In genomic region chr7:19160115-19160514, GRCm38 (mm10) we compare ENCODE assay signal across 8 mouse cellular contexts. TPM values are rescaled to one million over a fixed set of nuclear protein-coding genes. Genes with fewer than 3 reads are reported as not detected.
A peak's percentile ranks its signal among the peaks of the same experiment; 100 is the strongest.
DNase-seq lines count a peak whose midpoint lies in the region; ATAC-seq and TF ChIP-seq lines count a peak whose summit lies in the region.

No protein-coding gene starts in this region.

- no peak overlapping the region; the same call in 1 of the 2 replicates for H3K9ac ChIP-seq in embryonic facial prominence, embryonic 12.5 days
- peak overlapping the region; percentile 70 for H3K9ac ChIP-seq in midbrain, embryonic 16.5 days (ENCODE audit: low read depth, low read length)

- peak overlapping the region; percentile 62 for H3K4me2 ChIP-seq in embryonic facial prominence, embryonic 12.5 days (replicated peaks)
- H3K4me2 ChIP-seq in midbrain, embryonic 16.5 days (ENCODE audit: low read length), result peak overlapping the region; percentile 72

- WGBS in embryonic facial prominence, embryonic 12.5 days, result 3% methylated on average over 20 of the region's 20 CpGs
- 2% methylated on average over 20 of the region's 20 CpGs for WGBS in midbrain, embryonic 16.5 days

- H3K4me3 ChIP-seq in layer of hippocampus, adult 2 months, result peak overlapping the region; percentile 22; the same call in 1 of the 2 replicates
- H3K4me3 ChIP-seq in embryonic facial prominence, embryonic 12.5 days, result peak overlapping the region; percentile 34
- peak overlapping the region; percentile 45 for H3K4me3 ChIP-seq in midbrain, embryonic 16.5 days (ENCODE audit: low read depth, low read length)

- no peaks in the 10 kb centered on the region for H3K36me3 ChIP-seq in embryonic facial prominence, embryonic 12.5 days
- no peaks in the 10 kb centered on the region for H3K36me3 ChIP-seq in midbrain, embryonic 16.5 days (ENCODE audit: control insufficient read depth, insufficient read depth, low read length)

- peaks cover 39% of the 10 kb centered on the region for H3K27me3 ChIP-seq in embryonic facial prominence, embryonic 12.5 days
- peaks cover 11% of the 10 kb centered on the region for H3K27me3 ChIP-seq in midbrain, embryonic 16.5 days (ENCODE audit: control insufficient read depth, insufficient read depth, low read depth, low read length)

- ATAC-seq in embryonic facial prominence, embryonic 12.5 days (ENCODE audit: insufficient number of reproducible peaks, insufficient read depth, low FRiP score, low TSS enrichment), result no peak
- peak; percentile 26; the same call in 1 of the 2 replicates for ATAC-seq in midbrain, embryonic 16.5 days

- peaks cover 25% of the 10 kb centered on the region for H3K4me1 ChIP-seq in embryonic facial prominence, embryonic 12.5 days
- peaks cover 16% of the 10 kb centered on the region for H3K4me1 ChIP-seq in midbrain, embryonic 16.5 days (ENCODE audit: control insufficient read depth, insufficient read depth, low read length)

- no peaks in the 10 kb centered on the region for H3K9me3 ChIP-seq in embryonic facial prominence, embryonic 12.5 days
- no peaks in the 10 kb centered on the region for H3K9me3 ChIP-seq in midbrain, embryonic 16.5 days (replicated peaks; ENCODE audit: control insufficient read depth, low read length, poor library complexity, severe bottlenecking)

- TF ChIP-seq CTCF in layer of hippocampus, adult 2 months (conservative IDR thresholded peaks at IDR 0.05), result no peak

- no peak overlapping the region for H3K27ac ChIP-seq in layer of hippocampus, adult 2 months
- H3K27ac ChIP-seq in embryonic facial prominence, embryonic 12.5 days, result no peak overlapping the region
- H3K27ac ChIP-seq in midbrain, embryonic 16.5 days (ENCODE audit: low read length), result no peak overlapping the region

- no peak for DNase-seq in layer of hippocampus, adult 2 months (ENCODE audit: low spot score in 2 of 2)
- DNase-seq in layer of hippocampus, postnatal 10 days (ENCODE audit: low spot score in 2 of 2), result no peak
- DNase-seq in kidney, postnatal 36 days, result peak; percentile 16 to 58
- DNase-seq in frontal cortex, postnatal 10 days (ENCODE audit: low spot score in 2 of 2), result no peak
- DNase-seq in cerebellum, postnatal 36 days, result no peak
- no peak for DNase-seq in adrenal gland, postnatal 36 days

RNA-seq across cellular contexts. Expression of gene Gipr, which starts 5.8 kb away (rescaled TPM):
- 1 to 10 TPM in 1 of 2 experiments, under 1 TPM in 1; 0.87 to 1.2 TPM for total RNA-seq in layer of hippocampus, adult 2 months (2021)
- total RNA-seq in layer of hippocampus, postnatal 10 days (2021), result 1 to 10 TPM; 3.0 to 4.1 TPM
- polyA plus RNA-seq in embryonic facial prominence, embryonic 12.5 days (2016; fragmentation: Nextera tagmentation; extraction: Ambion mirVana), result 0.54 and 0.84 TPM in 2 replicates
- 4.0 and 4.8 TPM in 2 replicates for polyA plus RNA-seq in midbrain, embryonic 16.5 days (2015; fragmentation: Nextera tagmentation; extraction: Ambion mirVana)
- under 1 TPM; 0.40 to 0.56 TPM for total RNA-seq in adrenal gland, postnatal 36 days (2021)

RNA-seq across cellular contexts. Expression of gene Snrpd2, which starts 10.6 kb away (rescaled TPM):
- 10 to 100 TPM; 76.0 to 80.5 TPM for total RNA-seq in layer of hippocampus, adult 2 months (2021)
- 100 to 1,000 TPM in 1 of 2 experiments, 10 to 100 TPM in 1; 94.1 to 100 TPM for total RNA-seq in layer of hippocampus, postnatal 10 days (2021)
- 149 and 166 TPM in 2 replicates for polyA plus RNA-seq in embryonic facial prominence, embryonic 12.5 days (2016; fragmentation: Nextera tagmentation; extraction: Ambion mirVana)
- polyA plus RNA-seq in midbrain, embryonic 16.5 days (2015; fragmentation: Nextera tagmentation; extraction: Ambion mirVana), result 105 TPM in 2 replicates
- total RNA-seq in adrenal gland, postnatal 36 days (2021), result 100 to 1,000 TPM in 1 of 2 experiments, 10 to 100 TPM in 1; 96.5 to 105 TPM

RNA-seq across cellular contexts. Expression of gene Qpctl, which starts 11.0 kb away (rescaled TPM):
- 10 to 100 TPM; 17.6 to 18.4 TPM for total RNA-seq in layer of hippocampus, adult 2 months (2021)
- total RNA-seq in layer of hippocampus, postnatal 10 days (2021), result 10 to 100 TPM; 20.9 to 22.8 TPM
- 16.7 and 17.4 TPM in 2 replicates for polyA plus RNA-seq in embryonic facial prominence, embryonic 12.5 days (2016; fragmentation: Nextera tagmentation; extraction: Ambion mirVana)
- 24.9 and 28.8 TPM in 2 replicates for polyA plus RNA-seq in midbrain, embryonic 16.5 days (2015; fragmentation: Nextera tagmentation; extraction: Ambion mirVana)
- total RNA-seq in adrenal gland, postnatal 36 days (2021), result 10 to 100 TPM; 17.4 to 18.8 TPM

RNA-seq across cellular contexts. Expression of gene Eml2, which starts 16.1 kb away (rescaled TPM):
- total RNA-seq in layer of hippocampus, adult 2 months (2021), result 100 to 1,000 TPM; 159 to 162 TPM
- 100 to 1,000 TPM; 183 to 198 TPM for total RNA-seq in layer of hippocampus, postnatal 10 days (2021)
- 4.5 and 4.9 TPM in 2 replicates for polyA plus RNA-seq in embryonic facial prominence, embryonic 12.5 days (2016; fragmentation: Nextera tagmentation; extraction: Ambion mirVana)
- 10.6 TPM in 2 replicates for polyA plus RNA-seq in midbrain, embryonic 16.5 days (2015; fragmentation: Nextera tagmentation; extraction: Ambion mirVana)
- total RNA-seq in adrenal gland, postnatal 36 days (2021), result 10 to 100 TPM; 45.2 to 65.2 TPM

RNA-seq across cellular contexts. Expression of gene Fbxo46, which starts 40.5 kb away (rescaled TPM):
- 10 to 100 TPM; 12.5 to 13.1 TPM for total RNA-seq in layer of hippocampus, adult 2 months (2021)
- 10 to 100 TPM; 11.5 to 13.9 TPM for total RNA-seq in layer of hippocampus, postnatal 10 days (2021)
- 19.8 and 21.6 TPM in 2 replicates for polyA plus RNA-seq in embryonic facial prominence, embryonic 12.5 days (2016; fragmentation: Nextera tagmentation; extraction: Ambion mirVana)
- 18.2 and 21.1 TPM in 2 replicates for polyA plus RNA-seq in midbrain, embryonic 16.5 days (2015; fragmentation: Nextera tagmentation; extraction: Ambion mirVana)
- 10 to 100 TPM; 11.5 to 13.1 TPM for total RNA-seq in adrenal gland, postnatal 36 days (2021)

Comparison
In these comparisons a context has a peak if more than half of its experiments do, and no peak if none do; other contexts are left out.
1. DNase-seq: peak in kidney, postnatal 36 days (2 of 2); none in layer of hippocampus, adult 2 months (0 of 2), layer of hippocampus, postnatal 10 days (0 of 2), frontal cortex, postnatal 10 days (0 of 2), cerebellum, postnatal 36 days (0 of 2) and adrenal gland, postnatal 36 days (0 of 2).
2. Peak in every context shown above with its lines, with median percentiles within 50 percentile points of each other: H3K4me3 ChIP-seq.